Mouse (Mus musculus) lung, embryonic 15.5 days (tissue): Measurements from ENCODE around the gene Ttn. TPM values are rescaled to one million over a fixed set of nuclear protein-coding genes. Genes with fewer than 3 reads are reported as not detected.

Experiments used
- polyA plus RNA-seq: library from polyadenylated mRNA; unstranded; fragments of >200 nt; fragmentation: Nextera tagmentation; extraction: Ambion mirVana; gene quantifications from 2 replicates; pipeline ENCODE4 v1.2.1, GENCODE M21; 2015

Gene Ttn
- polyA plus RNA-seq, 1 experiment from 2014 or later, result 21.3 TPM

Other genes starting within 250 kb of the Ttn start
- gene Ccdc141, start 188.1 kb upstream of the Ttn start, polyA plus RNA-seq, result 12.7 and 19.6 TPM in 2 replicates